Mouse (Mus musculus) forebrain, embryonic 14.5 days (tissue): ENCODE measurements around the gene Ptpra. TPM values are rescaled to one million over a fixed set of nuclear protein-coding genes. Genes with fewer than 3 reads are reported as not detected.
"Not testable (repeated sequence)": the region's sequence is repeated elsewhere in the genome, so short reads cannot be mapped to it uniquely, and the experiment has no call there.

Experiments
- ATAC-seq: fragments of 200-750 bp; cut with Nextera tagmentation; 2 replicates; pipeline ENCODE4 v1.8.0; 2017; ENCODE audit warnings: mild to moderate bottlenecking, moderate library complexity
- DNase-seq: peaks from one replicate; pipeline ENCODE4 v3.0.0-alpha.2; 2015; ENCODE audit warnings: low spot score
- H3K27ac ChIP-seq: fragments of 300-500 bp; sonication (generic); 2 replicates; pipeline ENCODE4 v1.5.1; 2014; ENCODE audit warnings: low read depth, mild to moderate bottlenecking, control low read depth, low read length, moderate library complexity
- H3K27me3 ChIP-seq: fragments of 300-500 bp; sonication (generic); replicated peaks from 2 replicates; pipeline ENCODE4 v1.6.1; 2014; ENCODE audit warnings: low read length, control low read depth, mixed read lengths; ENCODE audit not compliant: control insufficient read depth, insufficient read depth
- H3K36me3 ChIP-seq: fragments of 300-500 bp; sonication (generic); 2 replicates; pipeline ENCODE4 v1.6.1; 2014; ENCODE audit warnings: low read length, control low read depth; ENCODE audit not compliant: control insufficient read depth, insufficient read depth
- H3K4me1 ChIP-seq: fragments of 300-500 bp; sonication (generic); 2 replicates; pipeline ENCODE4 v1.6.1; 2014; ENCODE audit warnings: antibody characterized with exemption, low read length, control low read depth; ENCODE audit not compliant: control insufficient read depth, insufficient read depth
- H3K4me2 ChIP-seq: fragments of 300-500 bp; sonication (generic); 2 replicates; pipeline ENCODE4 v1.6.1; 2014; ENCODE audit warnings: mild to moderate bottlenecking, control low read depth, low read length
- H3K4me3 ChIP-seq: fragments of 300-500 bp; sonication (generic); 2 replicates; pipeline ENCODE4 v1.5.1; 2014; ENCODE audit warnings: low read depth, low read length, control low read depth
- H3K9ac ChIP-seq: fragments of 300-500 bp; sonication (generic); 2 replicates; pipeline ENCODE4 v1.6.1; 2014; ENCODE audit warnings: mild to moderate bottlenecking, low read length, control low read depth, moderate library complexity
- H3K9me3 ChIP-seq: fragments of 300-500 bp; sonication (generic); replicated peaks from 2 replicates; pipeline ENCODE4 v1.6.1; 2016; ENCODE audit warnings: low read length, control low read depth, mixed read lengths; ENCODE audit not compliant: control insufficient read depth
- WGBS: fragments of 180-500 bp; shearing (Covaris S2); extraction: QIAGEN DNeasy Blood & Tissue Kit; methylation state at CpG from one replicate; pipeline ENCODE4 v1.1.7; 2014; 5-methylcytosine and 5-hydroxymethylcytosine counted together
- polyA plus RNA-seq: library from polyadenylated mRNA; unstranded; fragments of >200 nt; fragmentation: Nextera tagmentation; extraction: Ambion mirVana; gene quantifications from 2 replicates; pipeline ENCODE4 v1.2.1, GENCODE M21; 2014

Gene Ptpra
- polyA plus RNA-seq, 1 experiment from 2014 or later = 130 TPM

- WGBS = 71% methylated on average over 4 of the region's 4 CpGs
- no peak for ATAC-seq
Measured at GRCm38 (mm10) chr2:130568921-130569320, 118.8 kb downstream of the Ptpra start.

GRCm38 (mm10) chr2:130569926-130570325 is 119.8 kb downstream of the Ptpra start:
- no peak for DNase-seq
- H3K4me3 ChIP-seq = no peak overlapping the region
- H3K4me1 ChIP-seq = no peaks in the 10 kb centered on the region; the same call in 1 of the 2 replicates
- no peak for ATAC-seq
- no peaks in the 10 kb centered on the region for H3K9me3 ChIP-seq
- no peak overlapping the region for H3K4me2 ChIP-seq
- H3K27ac ChIP-seq = no peak overlapping the region
- peaks cover 22% of the 10 kb centered on the region for H3K36me3 ChIP-seq
- no peak overlapping the region for H3K9ac ChIP-seq
- H3K27me3 ChIP-seq = peaks cover 1% of the 10 kb centered on the region; the same call in 1 of the 2 replicates

More at GRCm38 (mm10) chr2:130568921-130569320, 118.8 kb downstream of the Ptpra start:
- Histone ChIP-seq H3K36me3 (peaks cover 22% of the 10 kb centered on the region), H3K4me2 (no peak overlapping the region), H3K27ac (no peak overlapping the region), H3K27me3 (no peaks in the 10 kb centered on the region), H3K9me3 (no peaks in the 10 kb centered on the region), H3K4me3 (no peak overlapping the region), H3K9ac (no peak overlapping the region), H3K4me1 (peaks cover 7% of the 10 kb centered on the region)
- no peak for DNase-seq

GRCm38 (mm10) chr2:130574960-130575359 is 124.9 kb downstream of the Ptpra start:
- Histone ChIP-seq H3K27me3 (peaks cover 47% of the 10 kb centered on the region), H3K4me2 (no peak overlapping the region), H3K4me1 (no peaks in the 10 kb centered on the region), H3K4me3 (no peak overlapping the region), H3K36me3 (no peaks in the 10 kb centered on the region), H3K9ac (no peak overlapping the region), H3K9me3 (no peaks in the 10 kb centered on the region), H3K27ac (no peak overlapping the region)
- DNase-seq (no peak), ATAC-seq (no peak)
- WGBS = 85% methylated on average over 5 of the region's 5 CpGs

GRCm38 (mm10) chr2:130575873-130576272 is 125.8 kb downstream of the Ptpra start, which contains the start of gene Oxt:
Oxt (plus strand) TSS chr2:130576173.
- DNase-seq = no peak
- Histone ChIP-seq H3K9me3 (no peaks in the 10 kb centered on the region), H3K27ac (no peak within 1 kb of the TSS), H3K4me2 (peak within 1 kb of the TSS; percentile 40), H3K27me3 (peaks cover 56% of the 10 kb centered on the region), H3K4me1 (no peaks in the 10 kb centered on the region), H3K9ac (peak within 1 kb of the TSS; percentile 35), H3K4me3 (peak within 1 kb of the TSS; percentile 14), H3K36me3 (no peaks in the 10 kb centered on the region)
- WGBS = 47% methylated on average over 9 of the region's 9 CpGs
- no peak for ATAC-seq

GRCm38 (mm10) chr2:130576564-130576963 is 126.5 kb downstream of the Ptpra start:
- not testable (repeated sequence) for H3K9me3 ChIP-seq, H3K36me3 ChIP-seq, DNase-seq, H3K4me1 ChIP-seq, ATAC-seq, H3K27ac ChIP-seq
- Histone ChIP-seq H3K27me3 (peaks cover 63% of the 10 kb centered on the region), H3K4me3 (peak overlapping the region; percentile 14), H3K4me2 (peak overlapping the region; percentile 40), H3K9ac (peak overlapping the region; percentile 35)
- 2% methylated on average over 21 of the region's 32 CpGs for WGBS

- Histone ChIP-seq H3K9ac (no peak overlapping the region; the same call in 1 of the 2 replicates), H3K36me3 (no peaks in the 10 kb centered on the region), H3K4me3 (no peak overlapping the region; the same call in 1 of the 2 replicates), H3K4me2 (peak overlapping the region; percentile 40; the same call in 1 of the 2 replicates), H3K9me3 (no peaks in the 10 kb centered on the region), H3K4me1 (no peaks in the 10 kb centered on the region), H3K27me3 (peaks cover 67% of the 10 kb centered on the region), H3K27ac (no peak overlapping the region)
- WGBS = 2% methylated on average over 9 of the region's 9 CpGs
- ATAC-seq = no peak
- no peak for DNase-seq
Measured at GRCm38 (mm10) chr2:130577021-130577420, 126.9 kb downstream of the Ptpra start.

GRCm38 (mm10) chr2:130577632-130578031 is 127.6 kb downstream of the Ptpra start:
- H3K36me3 ChIP-seq = no peaks in the 10 kb centered on the region
- no peaks in the 10 kb centered on the region for H3K9me3 ChIP-seq
- no peak overlapping the region for H3K4me3 ChIP-seq
- WGBS = 2% methylated on average over 12 of the region's 12 CpGs
- ATAC-seq = peak; percentile 49; the same call in 1 of the 2 replicates
- no peak overlapping the region; the same call in 1 of the 2 replicates for H3K4me2 ChIP-seq
- H3K27ac ChIP-seq = no peak overlapping the region
- no peaks in the 10 kb centered on the region for H3K4me1 ChIP-seq
- H3K9ac ChIP-seq = no peak overlapping the region
- peaks cover 72% of the 10 kb centered on the region for H3K27me3 ChIP-seq
- DNase-seq = peak; percentile 31

GRCm38 (mm10) chr2:130578148-130578547 is 128.1 kb downstream of the Ptpra start:
- Histone ChIP-seq H3K27me3 (peaks cover 73% of the 10 kb centered on the region), H3K4me1 (no peaks in the 10 kb centered on the region), H3K9ac (no peak overlapping the region), H3K4me2 (no peak overlapping the region), H3K9me3 (no peaks in the 10 kb centered on the region), H3K4me3 (no peak overlapping the region), H3K36me3 (no peaks in the 10 kb centered on the region), H3K27ac (no peak overlapping the region)
- DNase-seq = peak; percentile 57
- no peak; the same call in 1 of the 2 replicates for ATAC-seq
- WGBS = 8% methylated on average over 11 of the region's 11 CpGs

GRCm38 (mm10) chr2:130579791-130580190 is 129.7 kb downstream of the Ptpra start:
- no peak overlapping the region for H3K4me3 ChIP-seq
- H3K27me3 ChIP-seq = peaks cover 73% of the 10 kb centered on the region
- no peak overlapping the region for H3K9ac ChIP-seq
- H3K36me3 ChIP-seq = no peaks in the 10 kb centered on the region
- H3K4me2 ChIP-seq = no peak overlapping the region
- DNase-seq = no peak
- H3K27ac ChIP-seq = no peak overlapping the region
- no peaks in the 10 kb centered on the region for H3K4me1 ChIP-seq
- 10% methylated on average over 8 of the region's 8 CpGs for WGBS
- no peak for ATAC-seq
- no peaks in the 10 kb centered on the region for H3K9me3 ChIP-seq
